ENCODE assay signal across 8 mouse cellular contexts in the genomic region with DNA sequence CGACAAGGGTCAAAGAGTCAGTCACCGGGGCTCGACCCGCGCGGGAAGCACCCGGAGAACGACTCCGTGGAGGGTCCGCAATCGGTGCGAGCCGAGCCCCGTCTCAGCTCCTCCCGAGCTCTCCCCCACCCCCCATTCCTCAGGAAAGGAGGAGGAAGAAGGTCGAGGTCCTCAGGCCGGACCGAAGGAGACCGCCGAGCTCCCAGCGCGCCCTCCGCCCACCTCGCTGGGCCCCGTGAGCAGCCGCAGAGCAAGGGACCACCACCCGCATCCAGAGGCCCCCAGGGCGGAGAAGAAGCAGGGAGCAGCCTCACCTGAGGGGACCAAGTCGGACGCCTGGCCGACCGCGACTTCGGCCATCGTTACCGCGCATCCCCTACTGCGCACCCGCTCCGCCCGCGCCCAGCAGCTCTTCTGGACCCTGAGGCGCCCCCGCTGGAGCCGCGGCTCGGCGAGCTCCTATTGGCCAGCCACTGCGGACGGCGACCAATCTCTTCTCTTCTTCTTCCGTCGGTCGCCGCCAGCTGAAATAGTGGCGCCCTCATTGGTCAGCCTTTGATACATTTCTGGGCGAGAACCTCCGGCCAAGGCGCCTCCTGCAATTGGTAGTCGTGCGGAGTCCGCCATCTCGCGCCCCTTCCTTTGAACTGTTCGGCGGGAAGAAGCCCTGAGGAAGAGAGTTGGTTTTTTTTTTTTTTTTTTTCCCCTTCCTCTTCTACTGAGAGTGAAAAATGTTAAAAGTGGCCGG. TPM values are rescaled to one million over a fixed set of nuclear protein-coding genes. Genes with fewer than 3 reads are reported as not detected.
DNase-seq lines count a peak whose midpoint lies in the region; ATAC-seq and TF ChIP-seq lines count a peak whose summit lies in the region.

TSS of gene Rfwd3 (minus strand) at position 402 of the 748 bp plus-strand sequence.

- DNase-seq in CD4-positive helper T cell, adult 2 months (ENCODE audit: low read depth, low spot score): peak; percentile 97
- DNase-seq in brain, embryonic 18.5 days (ENCODE audit: low read depth, low spot score): peak; percentile 96
- DNase-seq in kidney, postnatal 0 days (ENCODE audit: low spot score): peak; percentile 99
- DNase-seq in liver, embryonic 11.5 days (ENCODE audit: low spot score): peak; percentile 93
- peak; percentile 95 for DNase-seq in naive thymus-derived CD4-positive, alpha-beta T cell, adult 2 months (ENCODE audit: low read depth)

- TF ChIP-seq CTCF in kidney, postnatal 0 days (IDR thresholded peaks at IDR 0.05; ENCODE audit: low read depth): peak; percentile 55

- H3K9ac ChIP-seq in heart, embryonic 12.5 days: peak within 1 kb of the TSS; percentile 91
- peak within 1 kb of the TSS; percentile 89 for H3K9ac ChIP-seq in kidney, postnatal 0 days (ENCODE audit: low read depth, low read length)
- peak within 1 kb of the TSS; percentile 95 for H3K9ac ChIP-seq in liver, embryonic 11.5 days (ENCODE audit: low read depth, low read length)
- peak within 1 kb of the TSS; percentile 89 for H3K9ac ChIP-seq in stomach, embryonic 14.5 days (replicated peaks; ENCODE audit: low read depth, low read length)

- H3K4me2 ChIP-seq in heart, embryonic 12.5 days: peak within 1 kb of the TSS; percentile 74
- peak within 1 kb of the TSS; percentile 68 for H3K4me2 ChIP-seq in kidney, postnatal 0 days (ENCODE audit: low read length)
- H3K4me2 ChIP-seq in liver, embryonic 11.5 days: peak within 1 kb of the TSS; percentile 69
- peak within 1 kb of the TSS; percentile 36 for H3K4me2 ChIP-seq in stomach, embryonic 14.5 days (replicated peaks; ENCODE audit: low read depth, low read length)

- ATAC-seq in erythroid progenitor cell, adult 5-6 weeks (replicated peaks; ENCODE audit: low FRiP score, poor library complexity, severe bottlenecking): peak; percentile 99
- peak; percentile 99 for ATAC-seq in heart, embryonic 12.5 days (ENCODE audit: insufficient number of reproducible peaks, low FRiP score)
- peak; percentile 99 for ATAC-seq in kidney, postnatal 0 days (replicated peaks; ENCODE audit: low FRiP score, low read depth)
- peak; percentile 98 for ATAC-seq in liver, embryonic 11.5 days (replicated peaks; ENCODE audit: low FRiP score)
- ATAC-seq in stomach, embryonic 14.5 days (ENCODE audit: insufficient number of reproducible peaks, insufficient read depth, low FRiP score, low read depth): peak; percentile 99

- under 1% methylated on average over 54 of the region's 67 CpGs for WGBS in heart, embryonic 12.5 days
- under 1% methylated on average over 65 of the region's 67 CpGs for WGBS in kidney, postnatal 0 days
- WGBS in liver, embryonic 11.5 days: under 1% methylated on average over 67 of the region's 67 CpGs
- WGBS in stomach, embryonic 14.5 days: under 1% methylated on average over 65 of the region's 67 CpGs

- H3K4me3 ChIP-seq in heart, embryonic 12.5 days: peak within 1 kb of the TSS; percentile 84
- peak within 1 kb of the TSS; percentile 93 for H3K4me3 ChIP-seq in kidney, postnatal 0 days (replicated peaks; ENCODE audit: low read depth, low read length)
- H3K4me3 ChIP-seq in liver, embryonic 11.5 days (ENCODE audit: low read depth, low read length): peak within 1 kb of the TSS; percentile 91
- peak within 1 kb of the TSS; percentile 93 for H3K4me3 ChIP-seq in stomach, embryonic 14.5 days (ENCODE audit: low read depth, low read length)

- peaks cover 14% of the 10 kb centered on the region for H3K36me3 ChIP-seq in heart, embryonic 12.5 days
- H3K36me3 ChIP-seq in kidney, postnatal 0 days (ENCODE audit: insufficient read depth, low read length): 0 out of 2 replicates have a peak, but pooled peaks cover 11% of the 10 kb centered on the region
- H3K36me3 ChIP-seq in liver, embryonic 11.5 days (ENCODE audit: control insufficient read depth, insufficient read depth, low read length): peaks cover 13% of the 10 kb centered on the region; the same call in 1 of the 2 replicates
- H3K36me3 ChIP-seq in stomach, embryonic 14.5 days (ENCODE audit: control insufficient read depth, insufficient read depth, low read length): peaks cover 9% of the 10 kb centered on the region; the same call in 1 of the 2 replicates

- H3K4me1 ChIP-seq in heart, embryonic 12.5 days (replicated peaks): peaks cover 12% of the 10 kb centered on the region
- H3K4me1 ChIP-seq in kidney, postnatal 0 days (replicated peaks; ENCODE audit: insufficient read depth, low read length): no peaks in the 10 kb centered on the region
- H3K4me1 ChIP-seq in liver, embryonic 11.5 days (replicated peaks; ENCODE audit: control insufficient read depth, insufficient read depth, low read length): peaks cover 13% of the 10 kb centered on the region
- no peaks in the 10 kb centered on the region for H3K4me1 ChIP-seq in stomach, embryonic 14.5 days (ENCODE audit: control insufficient read depth, insufficient read depth, low read length)

- peak within 1 kb of the TSS; percentile 93 for H3K27ac ChIP-seq in heart, embryonic 12.5 days (ENCODE audit: poor library complexity, severe bottlenecking)
- H3K27ac ChIP-seq in kidney, postnatal 0 days: peak within 1 kb of the TSS; percentile 93
- H3K27ac ChIP-seq in liver, embryonic 11.5 days (ENCODE audit: low read depth, low read length): peak within 1 kb of the TSS; percentile 87
- H3K27ac ChIP-seq in stomach, embryonic 14.5 days (ENCODE audit: low read length): peak within 1 kb of the TSS; percentile 90

- no peaks in the 10 kb centered on the region for H3K9me3 ChIP-seq in heart, embryonic 12.5 days (replicated peaks)
- no peaks in the 10 kb centered on the region for H3K9me3 ChIP-seq in kidney, postnatal 0 days (replicated peaks; ENCODE audit: low read length)
- no peaks in the 10 kb centered on the region for H3K9me3 ChIP-seq in liver, embryonic 11.5 days (ENCODE audit: control insufficient read depth, low read length)
- no peaks in the 10 kb centered on the region for H3K9me3 ChIP-seq in stomach, embryonic 14.5 days (ENCODE audit: control insufficient read depth, low read depth, low read length)

- no peaks in the 10 kb centered on the region for H3K27me3 ChIP-seq in heart, embryonic 12.5 days (replicated peaks)
- no peaks in the 10 kb centered on the region for H3K27me3 ChIP-seq in kidney, postnatal 0 days (ENCODE audit: insufficient read depth, low read length)
- no peaks in the 10 kb centered on the region for H3K27me3 ChIP-seq in liver, embryonic 11.5 days (replicated peaks; ENCODE audit: control insufficient read depth, insufficient read depth, low read length)
- no peaks in the 10 kb centered on the region for H3K27me3 ChIP-seq in stomach, embryonic 14.5 days (ENCODE audit: control insufficient read depth, insufficient read depth, low read length)

RNA-seq across cellular contexts. Expression of gene Rfwd3, which starts in this region (rescaled TPM):
- 117 and 127 TPM in 2 replicates for total RNA-seq in erythroid progenitor cell, adult 5-6 weeks (2015; ENCODE audit: low replicate concordance)
- 133 and 138 TPM in 2 replicates for total RNA-seq in erythroid progenitor cell, adult 5-6 weeks (2017; ENCODE audit: low replicate concordance)
- 45.1 and 48.0 TPM in 2 replicates for polyA plus RNA-seq in heart, embryonic 12.5 days (2016; fragmentation: Nextera tagmentation; extraction: Ambion mirVana)
- polyA plus RNA-seq in kidney, postnatal 0 days (2015; fragmentation: Nextera tagmentation; extraction: Ambion mirVana): 24.7 and 30.9 TPM in 2 replicates
- polyA plus RNA-seq in liver, embryonic 11.5 days (2014; fragmentation: Nextera tagmentation; extraction: Ambion mirVana): 81.6 and 96.1 TPM in 2 replicates
- polyA plus RNA-seq in stomach, embryonic 14.5 days (2014; fragmentation: Nextera tagmentation; extraction: Ambion mirVana): 54.7 and 55.8 TPM in 2 replicates

Comparison
In these comparisons a context has a peak if more than half of its experiments do, and no peak if none do; other contexts are left out.
1. Peak in every context shown above with its lines: DNase-seq, ATAC-seq, H3K4me3 ChIP-seq and H3K27ac ChIP-seq.